Mouse (Mus musculus) stomach, embryonic 16.5 days (tissue): Measurements from ENCODE around the gene Psmf1. TPM values are rescaled to one million over a fixed set of nuclear protein-coding genes. Genes with fewer than 3 reads are reported as not detected.
A peak's percentile ranks its signal among the peaks of the same experiment; 100 is the strongest.

ENCODE experiments used
- ATAC-seq: fragments of 200-750 bp; cut with Nextera tagmentation; 2 replicates; pipeline ENCODE4 v1.8.0; 2017; ENCODE audit warnings: moderate number of reproducible peaks, moderate TSS enrichment; ENCODE audit not compliant: insufficient read depth, low FRiP score
- H3K27ac ChIP-seq: fragments of 300-500 bp; sonication (generic); 2 replicates; pipeline ENCODE4 v1.5.1; 2014; ENCODE audit warnings: low read length
- H3K27me3 ChIP-seq: fragments of 300-500 bp; sonication (generic); 2 replicates; pipeline ENCODE4 v1.6.1; 2014; ENCODE audit warnings: low read length, control low read depth, mixed read lengths; ENCODE audit not compliant: control insufficient read depth, insufficient read depth
- H3K36me3 ChIP-seq: fragments of 300-500 bp; sonication (generic); 2 replicates; pipeline ENCODE4 v1.6.1; 2014; ENCODE audit warnings: low read length; ENCODE audit not compliant: control insufficient read depth, insufficient read depth
- H3K4me1 ChIP-seq: fragments of 300-500 bp; sonication (generic); 2 replicates; pipeline ENCODE4 v1.6.1; 2014; ENCODE audit warnings: low read length, control low read depth, mixed read lengths; ENCODE audit not compliant: control insufficient read depth, insufficient read depth
- H3K4me2 ChIP-seq: fragments of 300-500 bp; sonication (generic); 2 replicates; pipeline ENCODE4 v1.6.1; 2014; ENCODE audit warnings: low read depth, low read length, mixed read lengths
- H3K4me3 ChIP-seq: fragments of 300-500 bp; sonication (generic); replicated peaks from 2 replicates; pipeline ENCODE4 v1.5.1; 2014; ENCODE audit warnings: mild to moderate bottlenecking, low read length
- H3K9ac ChIP-seq: fragments of 300-500 bp; sonication (generic); 2 replicates; pipeline ENCODE4 v1.6.1; 2014; ENCODE audit warnings: low read length
- H3K9me3 ChIP-seq: fragments of 300-500 bp; sonication (generic); replicated peaks from 2 replicates; pipeline ENCODE4 v1.6.1; 2016; ENCODE audit warnings: low read length, control low read depth; ENCODE audit not compliant: control insufficient read depth
- WGBS: fragments of 180-500 bp; shearing (Covaris S2); extraction: QIAGEN DNeasy Blood & Tissue Kit; methylation state at CpG from one replicate; pipeline ENCODE4 v1.1.7; 2014; 5-methylcytosine and 5-hydroxymethylcytosine counted together
- polyA plus RNA-seq: library from polyadenylated mRNA; unstranded; fragments of >200 nt; fragmentation: Nextera tagmentation; extraction: Ambion mirVana; gene quantifications from 2 replicates; pipeline ENCODE4 v1.2.1, GENCODE M21; 2015

The Psmf1 gene
- polyA plus RNA-seq, 1 experiment from 2014 or later, result 41.4 TPM

DNA sequence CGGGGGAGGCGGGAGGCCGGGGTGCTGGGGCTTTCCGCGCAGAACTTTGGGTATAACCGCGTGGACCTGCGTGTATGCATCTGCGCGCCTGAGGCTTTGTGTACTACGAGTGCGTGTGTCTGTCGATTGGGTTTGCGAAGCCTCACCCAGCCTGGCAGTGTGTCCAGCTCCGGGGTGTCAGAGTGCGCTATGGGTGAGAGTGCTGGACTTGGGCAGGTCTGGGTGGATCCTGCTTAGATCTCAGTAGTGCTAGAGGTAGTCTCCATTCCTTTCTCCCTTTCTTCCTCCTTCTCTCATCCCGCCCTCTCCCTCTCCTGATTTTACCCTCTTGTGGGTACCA, 41.2 kb downstream of the Psmf1 start:
- Histone ChIP-seq H3K4me1 (peaks cover 8% of the 10 kb centered on the region), H3K27me3 (peaks cover 27% of the 10 kb centered on the region), H3K4me2 (peak overlapping the region; percentile 92), H3K9me3 (no peaks in the 10 kb centered on the region), H3K4me3 (peak overlapping the region; percentile 54), H3K9ac (peak overlapping the region; percentile 70), H3K36me3 (no peaks in the 10 kb centered on the region), H3K27ac (no peak overlapping the region)
- peak; percentile 23; the same call in 1 of the 2 replicates for ATAC-seq
- WGBS, result 2% methylated on average over 17 of the region's 17 CpGs

DNA sequence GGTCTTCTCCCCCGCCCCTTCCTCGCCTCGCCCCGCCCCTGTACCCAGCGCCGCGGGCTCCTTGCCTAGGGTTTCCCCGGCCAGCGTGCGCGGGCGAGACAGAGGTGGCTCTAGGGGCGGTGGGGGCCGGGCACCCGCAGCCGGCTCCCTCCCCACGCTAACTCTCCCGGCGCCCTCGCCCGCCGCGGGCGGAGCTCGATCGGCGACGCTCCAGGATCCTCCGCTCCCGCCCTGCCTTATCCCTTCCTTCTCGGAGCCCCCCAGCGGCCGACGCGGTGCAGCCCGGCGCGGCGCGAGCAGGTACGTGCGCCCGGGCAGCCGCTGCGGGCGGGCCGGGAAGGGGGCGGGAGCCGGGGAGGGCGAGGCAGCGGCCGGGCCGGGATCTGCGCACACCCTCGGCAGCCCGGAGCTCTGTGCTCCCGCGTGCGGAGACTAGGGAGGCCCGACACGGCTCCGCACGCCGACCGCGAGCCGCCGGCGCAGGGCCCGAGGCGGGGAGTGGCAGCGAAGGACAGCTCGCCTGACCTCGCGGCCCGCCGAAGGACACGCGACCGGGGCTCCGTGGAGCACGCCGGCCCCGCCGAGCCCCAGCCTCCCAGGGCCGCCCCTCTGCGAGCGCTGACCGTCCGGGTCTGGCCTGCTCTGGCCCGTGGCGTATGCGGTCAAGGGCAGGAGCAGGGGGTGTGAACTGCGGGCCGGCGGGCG, 41.7 kb downstream of the Psmf1 start:
- Histone ChIP-seq H3K4me1 (peaks cover 8% of the 10 kb centered on the region), H3K27ac (no peak overlapping the region), H3K4me2 (peak overlapping the region; percentile 92), H3K9ac (peak overlapping the region; percentile 70), H3K9me3 (no peaks in the 10 kb centered on the region), H3K36me3 (no peaks in the 10 kb centered on the region), H3K27me3 (peaks cover 27% of the 10 kb centered on the region), H3K4me3 (peak overlapping the region; percentile 54)
- peak; percentile 86; the same call in 1 of the 2 replicates for ATAC-seq
- WGBS, result under 1% methylated on average over 89 of the region's 97 CpGs

GRCm38 (mm10) chr2:151701231-151702145, 42.5 kb downstream of the Psmf1 start, which contains the start of gene Tmem74b:
Gene Tmem74b (plus strand): TSS chr2:151702008.
- WGBS, result 7% methylated on average over 24 of the region's 25 CpGs
- Histone ChIP-seq H3K9me3 (no peaks in the 10 kb centered on the region), H3K36me3 (no peaks in the 10 kb centered on the region), H3K4me1 (peaks cover 8% of the 10 kb centered on the region), H3K27ac (no peak within 1 kb of the TSS), H3K9ac (peak within 1 kb of the TSS; percentile 70), H3K27me3 (peaks cover 27% of the 10 kb centered on the region), H3K4me3 (peak within 1 kb of the TSS; percentile 54), H3K4me2 (peak within 1 kb of the TSS; percentile 92)
- ATAC-seq, result no peak

GRCm38 (mm10) chr2:151682976-151683375, 61.0 kb downstream of the Psmf1 start:
- Histone ChIP-seq H3K9me3 (no peaks in the 10 kb centered on the region), H3K4me3 (no peak overlapping the region), H3K27me3 (no peaks in the 10 kb centered on the region), H3K4me1 (no peaks in the 10 kb centered on the region), H3K9ac (no peak overlapping the region), H3K4me2 (no peak overlapping the region), H3K36me3 (no peaks in the 10 kb centered on the region), H3K27ac (no peak overlapping the region)
- no peak for ATAC-seq
- WGBS, result 83% methylated on average over 4 of the region's 4 CpGs

DNA sequence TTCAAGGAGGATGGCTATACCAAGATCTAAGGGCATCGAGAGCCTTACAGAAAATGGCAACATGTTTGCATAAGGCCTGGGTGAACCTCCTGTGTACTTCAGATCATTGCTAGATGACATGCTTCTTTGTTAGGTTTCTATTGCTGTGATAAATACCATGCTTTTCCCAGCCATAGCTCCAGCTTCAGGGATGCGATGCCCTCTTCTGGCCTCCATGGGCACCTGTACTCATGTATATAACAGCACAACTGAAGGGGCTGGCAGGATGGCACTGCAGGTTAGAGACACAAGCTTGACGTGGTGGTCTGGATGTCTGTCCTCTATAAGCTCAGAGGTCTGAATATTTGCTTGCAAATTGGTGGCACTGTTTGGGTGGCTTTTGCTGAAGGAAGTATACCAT, 61.6 kb downstream of the Psmf1 start:
- no peak overlapping the region for H3K4me2 ChIP-seq
- no peaks in the 10 kb centered on the region for H3K27me3 ChIP-seq
- H3K9me3 ChIP-seq, result no peaks in the 10 kb centered on the region
- H3K9ac ChIP-seq, result no peak overlapping the region
- no peaks in the 10 kb centered on the region for H3K36me3 ChIP-seq
- no peaks in the 10 kb centered on the region for H3K4me1 ChIP-seq
- ATAC-seq, result no peak
- no peak overlapping the region for H3K4me3 ChIP-seq
- no peak overlapping the region for H3K27ac ChIP-seq
- 49% methylated on average over 3 of the region's 3 CpGs for WGBS

DNA sequence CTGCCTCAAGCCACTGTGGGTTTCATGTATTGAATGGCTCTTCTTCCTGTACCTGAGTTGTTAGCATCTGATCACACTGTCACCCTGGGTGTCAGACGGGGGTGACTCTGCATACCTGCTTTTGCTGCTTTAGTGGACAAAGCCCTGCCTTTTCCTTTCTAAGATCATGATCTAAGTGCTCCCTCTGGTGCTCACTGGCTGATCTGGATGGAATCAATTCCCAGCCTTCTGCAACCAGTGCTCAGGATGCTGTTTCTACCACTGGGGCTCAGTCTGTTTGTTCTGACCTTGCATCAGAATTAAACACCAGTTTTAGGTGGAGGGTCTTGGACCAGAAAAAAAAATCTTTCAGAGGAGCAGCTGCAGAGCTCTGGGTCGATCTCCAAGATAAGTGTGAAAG, 67.8 kb downstream of the Psmf1 start:
- Histone ChIP-seq H3K27me3 (no peaks in the 10 kb centered on the region), H3K4me1 (no peaks in the 10 kb centered on the region), H3K27ac (no peak overlapping the region), H3K9me3 (no peaks in the 10 kb centered on the region), H3K4me3 (no peak overlapping the region), H3K9ac (no peak overlapping the region), H3K4me2 (no peak overlapping the region), H3K36me3 (no peaks in the 10 kb centered on the region)
- WGBS, result 59% methylated on average over 2 of the region's 2 CpGs
- no peak for ATAC-seq

DNA sequence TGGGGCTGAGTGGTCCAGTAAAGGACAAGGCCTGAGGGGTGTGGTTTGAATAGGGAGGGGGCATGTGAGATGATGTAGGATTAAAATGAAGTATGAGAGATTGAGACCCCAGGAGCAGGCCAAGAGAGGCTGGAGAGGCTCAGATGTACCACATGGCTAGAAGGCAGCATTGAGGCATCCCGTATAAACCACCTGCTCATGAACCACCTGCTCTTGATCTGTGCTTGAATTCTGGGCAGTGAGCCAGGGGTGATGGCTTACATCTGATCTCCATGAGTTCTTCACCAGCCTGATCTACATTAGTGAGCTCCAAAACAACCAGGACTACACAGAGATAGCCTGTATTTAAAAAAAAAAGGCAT, 73.0 kb downstream of the Psmf1 start:
- peaks cover 4% of the 10 kb centered on the region; the same call in 1 of the 2 replicates for H3K9me3 ChIP-seq
- ATAC-seq, result no peak
- H3K27ac ChIP-seq, result no peak overlapping the region
- H3K4me2 ChIP-seq, result no peak overlapping the region
- H3K27me3 ChIP-seq, result no peaks in the 10 kb centered on the region
- peaks cover 4% of the 10 kb centered on the region; the same call in 1 of the 2 replicates for H3K4me1 ChIP-seq
- no peak overlapping the region for H3K4me3 ChIP-seq
- H3K9ac ChIP-seq, result no peak overlapping the region
- WGBS, result 41% methylated on average over 1 of the region's 1 CpGs
- no peaks in the 10 kb centered on the region for H3K36me3 ChIP-seq

DNA sequence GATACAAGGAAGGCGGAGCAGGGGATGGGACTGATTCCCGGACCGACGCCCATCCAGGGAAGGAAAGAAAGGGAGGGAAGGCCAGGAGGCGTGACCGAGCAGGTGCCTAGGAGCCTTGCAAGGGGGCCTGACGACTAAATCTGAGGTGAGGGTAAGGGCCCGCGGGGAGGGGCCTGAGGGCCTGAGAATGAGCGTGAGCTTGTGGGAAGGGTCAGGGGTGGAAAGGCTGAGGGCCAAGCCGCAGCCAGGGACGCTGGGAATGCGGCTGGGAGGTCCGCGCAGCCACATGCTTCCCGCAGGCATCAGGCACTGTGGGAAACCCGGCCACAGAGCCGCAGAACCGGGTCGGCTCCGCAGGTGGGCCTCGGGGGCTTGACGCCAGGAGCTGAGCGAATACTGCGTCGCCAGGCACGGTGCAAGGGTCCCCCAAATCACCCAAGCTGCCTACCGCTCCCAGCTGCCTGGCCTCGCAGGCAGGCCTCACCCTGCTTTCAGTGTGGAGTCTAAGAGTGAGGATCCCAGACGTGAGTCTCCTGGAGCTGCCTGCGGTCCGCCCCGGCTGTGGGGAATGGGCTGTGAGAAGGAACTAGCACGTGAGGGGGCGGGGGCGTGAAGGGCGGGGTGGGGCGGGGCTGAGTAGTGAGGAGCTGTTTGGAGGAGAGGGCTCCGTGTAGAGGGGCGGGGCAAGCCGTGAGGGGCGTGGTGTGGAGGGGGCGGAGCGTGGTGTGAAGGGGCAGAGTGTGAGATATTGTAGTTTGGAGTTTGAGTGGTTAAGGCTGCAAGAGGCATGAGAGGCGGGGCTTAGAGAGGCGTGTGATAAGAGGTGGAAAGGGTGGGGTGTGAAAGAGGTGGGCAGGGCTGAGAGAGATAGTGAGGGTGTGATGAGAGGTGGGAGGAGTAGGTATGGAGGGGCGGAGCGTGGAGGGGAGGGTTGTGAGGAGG, 73.7 kb downstream of the Psmf1 start:
- no peaks in the 10 kb centered on the region for H3K36me3 ChIP-seq
- 37% methylated on average over 48 of the region's 48 CpGs for WGBS
- H3K4me3 ChIP-seq, result no peak overlapping the region
- peaks cover 4% of the 10 kb centered on the region; the same call in 1 of the 2 replicates for H3K9me3 ChIP-seq
- H3K27me3 ChIP-seq, result no peaks in the 10 kb centered on the region
- no peak; the same call in 1 of the 2 replicates for ATAC-seq
- H3K27ac ChIP-seq, result no peak overlapping the region
- no peak overlapping the region for H3K9ac ChIP-seq
- peaks cover 4% of the 10 kb centered on the region; the same call in 1 of the 2 replicates for H3K4me1 ChIP-seq
- H3K4me2 ChIP-seq, result peak overlapping the region; percentile 13; the same call in 1 of the 2 replicates
